Mouse (Mus musculus) G1E-ER4 (cell line): ENCODE data around the gene Tom1l2. TPM values are rescaled to one million over a fixed set of nuclear protein-coding genes. Genes with fewer than 3 reads are reported as not detected.

ENCODE experiments used
- GATA1 ChIP-seq: IDR thresholded peaks from one replicate; pipeline ENCODE4 v1.8.0; 2012; ENCODE audit warnings: low read length, inconsistent platforms
- polyA plus RNA-seq: library from polyadenylated mRNA; stranded (reverse); fragments of >175 nt; gene quantifications from 2 replicates; pipeline ENCODE4 v1.2.3, GENCODE M21; 2012

Tom1l2 gene
- polyA plus RNA-seq, 1 experiment: 38.0 TPM

DNA sequence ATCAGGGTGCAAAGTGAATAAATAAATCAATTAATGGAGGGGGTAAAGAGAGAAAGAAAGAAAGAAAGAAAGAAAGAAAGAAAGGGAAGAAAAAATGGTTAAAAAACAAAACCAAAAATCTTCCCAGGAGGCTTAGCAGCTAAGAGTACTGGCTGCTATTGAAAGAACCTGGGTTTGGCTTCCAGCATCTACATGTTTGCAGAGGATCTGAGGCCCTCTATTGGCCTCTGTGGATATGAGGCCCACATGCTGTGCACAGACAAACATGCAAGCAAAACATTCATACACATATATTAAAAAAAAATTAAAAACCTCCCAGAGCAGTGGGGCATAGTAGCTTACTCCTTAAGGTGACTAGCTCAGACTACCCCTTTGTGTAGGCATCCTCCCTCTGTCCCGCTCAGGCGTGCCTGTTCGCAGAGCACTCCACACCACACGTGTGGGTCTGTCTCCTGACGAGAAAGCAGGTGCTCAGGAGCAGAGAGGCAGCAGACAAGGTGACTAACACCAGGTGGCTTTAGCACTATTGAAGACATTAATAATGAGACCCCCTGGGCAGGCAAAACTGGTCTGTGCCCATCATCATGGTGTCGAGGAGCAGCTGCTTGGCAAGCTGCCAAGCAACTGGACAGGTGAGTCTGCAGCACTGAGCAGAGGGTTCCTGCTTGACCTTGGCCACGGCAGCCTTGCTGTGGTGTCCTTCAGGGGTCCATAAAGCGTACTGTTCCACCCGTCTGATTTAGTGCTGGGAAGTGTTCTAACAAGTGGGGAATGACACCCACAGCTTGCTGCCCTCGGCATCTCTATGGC is 33.2 kb downstream of the Tom1l2 start:
- no peak for TF ChIP-seq GATA1

DNA sequence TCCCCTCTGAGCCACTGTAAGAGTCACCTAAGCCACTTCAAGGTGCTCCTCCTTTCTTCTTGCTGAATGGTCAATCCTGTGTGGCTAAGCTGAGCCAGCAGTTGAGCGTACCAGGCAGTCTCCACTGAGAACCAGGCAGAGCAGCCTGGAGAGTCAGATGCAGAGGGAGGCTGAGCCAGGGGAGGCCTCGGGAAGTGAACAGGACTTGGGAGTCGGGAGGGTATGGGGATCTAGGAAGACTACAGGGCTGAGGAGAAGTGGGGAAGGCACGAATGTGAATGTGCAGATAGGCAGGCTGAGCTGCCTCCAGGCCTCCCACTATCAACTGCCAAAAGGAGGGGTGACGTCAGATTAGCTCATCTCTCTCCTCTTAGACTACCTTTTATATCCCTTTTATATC is 34.0 kb downstream of the Tom1l2 start:
- TF ChIP-seq GATA1: no peak

DNA sequence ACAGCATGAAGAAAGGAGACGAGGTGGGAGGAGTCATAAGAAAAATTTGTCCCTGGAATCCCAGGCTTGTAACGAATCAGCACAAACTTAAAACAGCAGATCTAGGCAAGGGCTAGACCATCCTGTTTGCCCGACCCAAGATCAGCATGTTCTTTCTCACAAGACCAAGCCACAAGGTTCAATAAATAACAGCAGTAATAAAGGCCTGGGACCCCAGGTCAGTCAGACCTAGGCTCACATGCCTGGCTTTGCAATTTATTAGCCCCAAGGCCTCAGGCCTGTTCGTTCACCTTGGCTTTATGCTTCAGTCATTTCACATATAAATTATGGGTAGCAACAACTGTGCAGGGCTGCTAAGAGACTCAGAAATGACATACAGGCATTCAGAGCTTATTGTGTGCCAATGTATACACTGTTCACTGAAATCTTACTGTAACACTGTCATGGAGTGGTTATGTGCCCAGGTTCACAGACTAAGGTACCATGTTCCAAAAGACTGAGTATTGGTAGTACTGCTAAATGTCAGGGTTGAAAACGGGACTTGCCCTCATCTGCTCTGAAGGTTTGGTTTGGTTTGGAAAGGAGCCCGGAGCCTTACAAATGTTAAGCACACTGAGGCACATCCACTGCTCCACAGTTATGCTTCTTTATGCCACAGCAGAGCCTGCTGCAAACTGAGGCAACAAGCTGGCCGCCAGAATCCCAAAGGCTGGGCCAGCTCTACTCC is 35.2 kb downstream of the Tom1l2 start:
- TF ChIP-seq GATA1: no peak

DNA sequence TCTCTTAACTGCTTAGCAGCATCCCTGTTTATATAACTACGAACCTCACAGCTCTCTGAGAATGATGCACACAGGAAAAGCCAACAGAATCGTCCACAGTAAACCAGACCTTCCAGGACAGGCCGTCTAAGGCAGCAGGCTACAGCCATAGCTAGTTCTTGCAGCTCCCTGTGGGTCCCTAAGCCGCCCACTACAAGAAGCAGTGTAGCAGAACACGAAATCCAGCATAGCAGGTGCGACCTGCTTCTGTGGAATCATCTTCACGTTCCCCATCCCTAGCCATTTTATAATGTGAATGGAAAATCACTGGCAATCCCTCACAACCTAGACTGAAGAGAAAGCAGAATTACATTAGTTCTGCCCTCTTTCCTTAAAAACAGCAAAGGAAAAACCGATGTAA is 35.8 kb downstream of the Tom1l2 start:
- TF ChIP-seq GATA1: no peak

DNA sequence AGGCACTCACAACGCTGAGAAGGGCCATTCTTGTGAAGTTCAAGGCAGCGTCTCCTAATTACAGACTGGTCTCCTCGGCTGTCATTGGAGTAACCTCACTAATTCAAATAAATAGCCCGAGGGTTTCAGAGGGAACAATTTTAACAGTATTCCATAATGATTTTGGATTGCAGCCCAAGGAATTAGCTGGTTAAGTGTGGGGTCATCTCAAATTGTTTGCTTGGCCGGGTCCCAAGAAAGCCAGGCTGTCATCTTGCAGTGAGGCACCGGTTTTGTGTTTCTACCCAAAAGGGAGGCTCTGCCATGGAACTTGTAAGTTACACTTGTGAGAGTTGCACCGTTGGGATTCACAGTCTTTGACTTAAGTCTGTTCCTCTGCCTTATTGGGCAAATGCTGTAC is 36.5 kb downstream of the Tom1l2 start:
- no peak for TF ChIP-seq GATA1

DNA sequence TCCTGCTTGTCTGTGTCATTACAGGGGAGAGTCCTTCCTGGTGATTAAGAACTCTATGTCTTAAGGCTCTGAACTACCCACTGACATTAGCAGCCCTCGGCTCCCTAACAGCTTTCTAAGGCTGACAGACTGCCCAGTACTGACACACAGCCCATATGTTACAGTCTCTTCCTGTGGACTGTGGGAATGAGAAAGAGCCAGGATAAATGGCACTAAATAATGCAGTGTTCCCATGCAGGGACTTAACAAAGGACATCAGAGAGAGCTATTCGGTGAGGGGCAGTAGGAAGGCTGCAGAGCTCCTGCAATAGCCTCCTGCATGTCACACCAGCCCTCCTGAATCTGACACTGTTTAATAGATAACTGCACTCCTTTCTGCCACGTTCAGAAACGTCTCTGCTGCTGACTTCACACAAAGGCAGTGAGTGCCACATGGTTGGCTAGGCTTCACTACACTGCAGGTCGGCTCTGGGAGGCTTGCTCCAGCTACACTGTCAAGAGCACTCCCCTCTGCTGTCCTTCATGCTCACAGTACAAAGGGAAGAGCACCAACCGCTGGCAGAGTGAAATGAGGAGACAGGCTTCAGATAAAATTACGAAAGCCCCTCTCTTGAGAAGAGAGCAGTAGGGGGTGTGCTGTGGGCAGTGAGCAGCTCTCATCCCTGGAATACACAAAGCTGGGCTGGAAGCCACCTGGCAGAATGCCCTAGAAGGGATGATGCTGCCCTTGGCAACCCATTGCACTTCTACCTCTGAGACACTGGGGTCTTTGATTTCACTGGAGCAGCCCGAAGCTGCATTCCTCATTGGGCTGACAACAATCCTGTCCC is 41.5 kb downstream of the Tom1l2 start:
- no peak for TF ChIP-seq GATA1

DNA sequence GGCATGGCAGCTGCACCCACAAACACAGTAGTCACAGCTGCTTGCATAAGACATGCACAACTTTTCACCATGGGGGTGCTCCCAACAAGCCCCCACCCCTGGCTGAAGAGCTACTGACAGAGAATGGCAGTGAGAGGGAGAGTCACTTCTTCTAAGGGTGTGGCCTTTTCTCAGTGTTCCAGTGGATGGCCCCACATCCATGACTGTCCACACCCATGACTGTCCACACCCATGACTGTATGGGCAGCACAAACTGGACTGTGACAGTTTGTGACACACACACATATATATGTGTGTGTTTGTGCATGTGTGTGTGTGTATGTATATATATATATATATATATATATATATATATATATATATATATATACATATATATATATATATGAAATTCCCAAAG is 42.8 kb downstream of the Tom1l2 start:
- no peak for TF ChIP-seq GATA1

DNA sequence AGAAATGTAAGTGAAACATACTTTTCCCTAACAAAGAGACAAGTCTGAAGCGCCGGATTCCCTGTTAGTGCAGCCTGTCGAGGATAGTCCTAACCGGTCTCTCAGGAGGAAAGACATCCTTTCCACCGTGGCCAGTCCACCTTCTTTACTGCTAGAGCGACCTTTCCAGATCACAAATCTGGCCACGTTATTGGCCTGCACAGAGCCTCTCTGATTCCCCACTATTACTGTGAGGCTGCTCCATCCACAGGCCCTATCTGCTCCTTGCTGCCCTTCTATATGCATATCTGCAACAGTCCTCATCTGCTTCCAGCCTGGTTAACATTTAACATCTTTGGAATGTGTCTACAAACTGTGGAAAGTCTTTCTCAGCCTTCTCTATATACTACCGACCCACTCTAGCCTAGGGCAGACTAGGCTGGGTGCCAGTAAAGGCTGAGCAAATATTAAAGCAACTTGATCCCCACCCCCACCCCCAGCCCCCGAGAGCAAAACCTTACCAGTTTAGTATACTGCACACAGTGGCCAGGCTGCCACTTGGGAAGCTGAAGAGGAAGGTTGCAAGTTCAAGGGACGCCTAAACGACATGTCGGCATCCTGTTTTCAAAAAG is 44.1 kb downstream of the Tom1l2 start:
- TF ChIP-seq GATA1: no peak

DNA sequence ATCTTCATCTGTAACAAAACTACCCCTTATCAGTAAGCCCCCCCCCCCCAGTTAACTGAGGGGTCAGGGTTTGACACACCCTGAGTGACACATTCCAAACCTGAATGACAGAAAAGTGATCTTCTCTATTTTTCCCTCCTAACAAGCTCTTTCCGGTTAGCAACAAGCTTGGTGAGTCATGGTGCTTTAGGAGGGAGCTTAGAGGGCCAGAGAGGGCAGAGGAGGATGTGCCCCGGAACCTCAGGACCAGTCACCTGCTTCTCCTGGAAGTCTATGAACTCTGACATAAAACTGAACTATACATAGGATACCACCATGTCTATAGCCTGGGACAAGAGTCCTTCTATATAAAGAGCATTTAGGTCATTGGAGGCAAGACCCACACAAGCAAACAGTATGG is 44.6 kb downstream of the Tom1l2 start:
- no peak for TF ChIP-seq GATA1

DNA sequence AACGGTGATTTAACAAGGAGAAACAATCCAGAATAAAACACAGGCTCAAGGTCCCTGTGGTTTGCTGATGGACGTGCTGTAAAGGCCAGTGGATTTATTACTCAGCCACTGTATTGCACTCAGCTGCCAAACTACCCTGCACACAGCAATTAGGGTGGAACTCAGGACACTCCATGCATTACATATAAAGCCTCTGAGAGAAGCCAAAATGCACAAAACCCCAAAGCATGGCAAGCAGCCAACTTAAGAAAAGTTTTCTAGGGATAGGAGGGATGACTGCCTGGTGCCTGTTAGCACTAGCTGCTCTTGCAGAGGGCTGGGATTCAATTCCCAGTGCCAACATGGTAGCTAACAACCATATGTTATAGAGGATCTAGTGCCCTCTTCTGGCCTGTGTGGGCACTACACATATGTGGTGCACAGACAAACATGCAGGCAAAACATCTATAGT is 45.3 kb downstream of the Tom1l2 start:
- TF ChIP-seq GATA1: no peak

DNA sequence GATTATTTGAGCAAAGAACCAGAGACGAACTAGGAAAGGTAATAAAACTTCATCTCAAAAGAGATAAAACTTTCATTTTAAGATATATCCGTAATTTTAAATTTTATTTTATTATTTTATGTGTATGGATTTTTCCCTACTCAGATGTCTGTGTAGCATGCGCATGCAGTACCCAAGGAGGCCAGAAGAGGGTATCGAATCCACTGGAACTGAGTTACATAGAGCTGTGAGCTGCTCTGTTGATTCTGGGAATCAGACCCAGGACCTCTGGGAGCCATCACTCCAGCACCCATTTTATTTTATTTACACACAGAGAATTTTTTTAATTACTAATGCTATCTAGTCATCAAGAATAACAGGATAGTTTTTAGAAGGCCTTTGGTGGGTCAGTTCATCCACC is 45.9 kb downstream of the Tom1l2 start:
- TF ChIP-seq GATA1: no peak

DNA sequence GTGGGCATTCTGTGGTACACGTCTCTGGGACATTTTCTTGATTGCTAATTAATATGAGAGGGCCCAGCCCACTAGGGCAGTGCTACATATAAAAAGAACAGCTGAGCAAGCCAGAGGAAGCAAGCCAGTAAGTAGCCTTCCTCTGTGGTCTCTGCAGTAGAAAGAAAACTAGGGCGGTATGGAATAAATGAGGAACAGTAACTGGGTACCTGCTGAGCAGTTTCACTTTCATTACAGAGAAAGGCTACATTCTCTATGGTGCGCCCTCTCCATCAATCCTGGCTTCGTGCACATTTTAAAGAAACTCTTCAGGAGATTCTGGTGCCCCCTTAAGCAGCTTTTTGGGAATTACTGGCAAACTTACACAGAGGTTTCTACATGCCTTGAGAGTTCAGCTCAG is 47.1 kb downstream of the Tom1l2 start:
- no peak for TF ChIP-seq GATA1

DNA sequence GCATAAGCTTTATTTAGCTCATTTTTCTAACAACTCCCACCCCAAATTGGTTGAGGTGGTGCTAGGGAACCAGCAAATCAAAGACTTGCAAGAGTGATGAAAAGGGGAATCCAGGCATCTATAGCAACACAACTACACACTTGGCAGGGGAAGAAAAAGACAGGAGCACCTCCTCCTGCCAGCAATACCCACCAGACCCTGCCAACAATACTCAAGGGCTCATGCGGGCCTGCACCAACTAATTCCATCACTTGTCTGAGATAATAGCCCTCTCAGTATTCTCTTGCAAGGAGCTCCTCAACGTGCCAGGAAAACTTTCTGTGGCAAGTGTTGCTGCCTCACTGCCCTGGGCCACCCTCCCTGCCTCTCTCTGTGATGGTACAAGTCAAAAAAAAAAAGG is 49.2 kb downstream of the Tom1l2 start:
- no peak for TF ChIP-seq GATA1

DNA sequence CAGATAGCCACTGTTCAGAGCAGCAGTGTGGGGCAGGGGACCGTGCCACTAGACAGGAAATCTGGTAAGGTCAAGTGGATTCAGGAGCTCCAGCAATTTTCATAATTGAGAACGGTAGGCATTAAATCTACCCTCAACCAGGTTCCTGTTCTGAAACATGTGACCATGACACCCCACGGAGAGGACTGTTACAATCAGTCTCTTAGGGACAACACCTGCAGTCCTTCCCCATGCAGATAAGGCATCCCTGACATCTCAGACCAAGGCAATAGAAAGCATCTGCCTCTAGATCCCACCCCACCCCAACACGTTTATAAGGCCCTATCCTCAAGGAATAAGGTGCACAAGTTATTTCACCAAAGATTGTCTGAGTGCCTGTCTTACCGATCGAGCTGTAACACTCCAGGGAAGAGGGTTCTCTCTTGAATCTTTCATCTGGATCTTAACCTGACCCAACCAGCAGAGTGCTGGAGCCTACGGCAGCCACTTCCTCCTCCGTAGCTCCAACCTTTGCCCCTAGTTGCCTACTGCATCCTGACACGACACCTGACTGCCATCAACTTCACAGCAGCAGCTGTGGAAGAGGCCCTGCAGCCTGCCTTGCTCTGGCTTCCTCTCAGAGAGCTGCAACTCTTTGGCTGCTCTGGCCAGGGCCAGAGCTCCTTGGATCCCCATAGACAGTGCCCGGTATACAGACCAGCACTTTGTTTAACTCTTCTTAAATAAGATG is 50.2 kb downstream of the Tom1l2 start:
- TF ChIP-seq GATA1: no peak

DNA sequence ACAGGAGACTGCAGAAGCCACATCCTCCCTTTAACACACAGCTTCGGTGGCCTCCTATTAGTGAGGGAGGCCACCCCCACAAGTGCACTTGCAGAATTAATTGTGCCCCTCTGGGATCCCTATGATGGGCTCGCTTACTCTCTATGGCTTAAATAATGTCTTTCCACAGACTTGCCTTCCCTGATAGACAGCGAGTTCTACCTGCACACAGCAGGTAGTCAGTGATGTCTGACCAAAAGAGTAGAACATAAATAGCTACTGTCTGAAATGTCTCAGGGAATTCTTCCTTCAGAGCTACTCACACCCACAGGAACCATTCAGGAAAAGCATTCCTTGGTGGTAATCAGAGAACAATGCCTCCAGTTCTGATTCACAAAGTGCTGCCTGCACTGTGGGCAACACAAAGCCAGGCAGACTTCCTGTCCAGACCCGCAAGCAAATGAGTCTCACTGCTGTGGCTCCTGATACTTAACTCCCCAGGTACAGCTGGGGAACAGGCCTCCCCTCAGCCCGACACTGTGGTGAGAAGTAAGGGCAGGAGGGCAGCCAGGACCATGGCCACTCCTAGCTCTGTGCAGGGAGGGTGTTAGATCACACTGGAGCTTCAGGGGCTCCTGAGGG is 51.0 kb downstream of the Tom1l2 start:
- TF ChIP-seq GATA1: no peak

DNA sequence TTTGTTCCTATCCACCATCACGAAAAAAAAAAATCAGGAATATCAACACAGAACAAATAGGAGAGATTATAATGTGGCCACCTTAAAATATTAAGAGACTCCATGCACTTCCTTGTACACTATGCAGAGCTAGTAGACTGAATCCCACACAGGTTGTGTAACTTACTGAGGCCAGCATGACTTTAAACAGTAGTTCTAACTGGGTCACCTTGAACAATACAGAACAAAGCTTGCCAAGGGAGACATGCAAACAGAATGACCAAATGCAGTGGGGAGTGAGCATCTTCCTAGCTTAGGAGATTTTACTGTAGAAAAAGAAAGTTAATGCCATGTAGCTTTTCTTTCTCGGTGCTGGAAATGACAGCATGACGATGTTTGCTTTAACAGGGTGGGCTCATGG is 52.4 kb downstream of the Tom1l2 start:
- TF ChIP-seq GATA1: no peak
